Mouse (Mus musculus) stomach, postnatal 0 days (tissue): ENCODE results near the gene Herc2. TPM values are rescaled to one million over a fixed set of nuclear protein-coding genes. Genes with fewer than 3 reads are reported as not detected.

Source experiments
- ATAC-seq: fragments of 200-750 bp; cut with Nextera tagmentation; 2 replicates; pipeline ENCODE4 v1.8.0; 2017; ENCODE audit not compliant: low FRiP score, low TSS enrichment
- DNase-seq: peaks from one replicate; pipeline ENCODE4 v3.0.0-alpha.2; 2016; ENCODE audit warnings: low spot score
- H3K27ac ChIP-seq: fragments of 300-500 bp; sonication (generic); replicated peaks from 2 replicates; pipeline ENCODE4 v1.5.1; 2014; ENCODE audit warnings: mild to moderate bottlenecking, control low read depth
- H3K27me3 ChIP-seq: fragments of 300-500 bp; sonication (generic); 2 replicates; pipeline ENCODE4 v1.6.1; 2014; ENCODE audit warnings: low read length; ENCODE audit not compliant: control insufficient read depth, insufficient read depth
- H3K36me3 ChIP-seq: fragments of 300-500 bp; sonication (generic); 2 replicates; pipeline ENCODE4 v1.6.1; 2014; ENCODE audit warnings: low read length, mixed read lengths; ENCODE audit not compliant: control insufficient read depth, insufficient read depth
- H3K4me1 ChIP-seq: fragments of 300-500 bp; sonication (generic); replicated peaks from 2 replicates; pipeline ENCODE4 v1.6.1; 2014; ENCODE audit warnings: antibody characterized with exemption; ENCODE audit not compliant: control insufficient read depth, insufficient read depth
- H3K4me2 ChIP-seq: fragments of 300-500 bp; sonication (generic); replicated peaks from 2 replicates; pipeline ENCODE4 v1.6.1; 2014; ENCODE audit warnings: low read depth, mild to moderate bottlenecking, control low read depth, moderate library complexity
- H3K4me3 ChIP-seq: fragments of 300-500 bp; sonication (generic); 2 replicates; pipeline ENCODE4 v1.5.1; 2014; ENCODE audit warnings: low read depth, low read length, control low read depth
- H3K9ac ChIP-seq: fragments of 300-500 bp; sonication (generic); 2 replicates; pipeline ENCODE4 v1.6.1; 2014; ENCODE audit warnings: mild to moderate bottlenecking, low read length, control low read depth, mixed read lengths
- H3K9me3 ChIP-seq: fragments of 300-500 bp; sonication (generic); 2 replicates; pipeline ENCODE4 v1.6.1; 2016; ENCODE audit warnings: low read length; ENCODE audit not compliant: control insufficient read depth
- CTCF ChIP-seq: IDR thresholded peaks from 2 replicates; pipeline ENCODE4 v1.5.1; 2016; ENCODE audit warnings: antibody characterized with exemption, low read depth, mild to moderate bottlenecking, moderate library complexity
- EP300 ChIP-seq: optimal IDR thresholded peaks from 2 replicates; pipeline ENCODE3; 2016; ENCODE audit warnings: antibody characterized with exemption
- WGBS: fragments of 180-500 bp; shearing (Covaris S2); extraction: QIAGEN DNeasy Blood & Tissue Kit; methylation state at CpG from one replicate; pipeline ENCODE4 v1.1.7; 2014; 5-methylcytosine and 5-hydroxymethylcytosine counted together
- polyA plus RNA-seq: library from polyadenylated mRNA; unstranded; fragments of >200 nt; fragmentation: Nextera tagmentation; extraction: Ambion mirVana; gene quantifications from 2 replicates; pipeline ENCODE4 v1.2.1, GENCODE M21; 2015

Herc2 gene
- polyA plus RNA-seq, 1 experiment from 2014 or later = 11.9 TPM

DNA sequence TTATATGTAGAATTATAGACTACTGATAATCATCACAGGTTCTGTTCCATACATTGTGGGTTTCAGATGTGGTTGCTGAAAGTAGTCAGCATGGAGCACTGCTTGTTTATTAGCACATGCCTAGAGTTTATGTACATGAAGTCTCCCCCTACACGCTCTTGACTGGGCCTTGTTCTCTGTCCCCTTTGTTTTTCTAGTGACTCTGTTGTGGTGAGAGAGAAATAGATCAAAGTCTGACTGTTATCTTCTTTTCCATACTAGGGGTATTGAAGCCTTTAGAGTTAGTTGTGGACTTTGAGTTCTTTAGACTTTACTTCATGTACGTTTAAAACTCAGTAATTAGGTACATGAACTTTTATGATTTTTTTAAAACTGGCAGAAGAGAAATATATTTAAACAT is 33.0 kb downstream of the Herc2 start:
- H3K9ac ChIP-seq = no peak overlapping the region
- H3K4me1 ChIP-seq = no peaks in the 10 kb centered on the region
- H3K36me3 ChIP-seq = peaks cover 4% of the 10 kb centered on the region; the same call in 1 of the 2 replicates
- H3K27me3 ChIP-seq = no peaks in the 10 kb centered on the region
- WGBS = 67% methylated on average over 2 of the region's 2 CpGs
- no peak overlapping the region for H3K27ac ChIP-seq
- no peak for ATAC-seq
- no peak overlapping the region for H3K4me3 ChIP-seq
- no peaks in the 10 kb centered on the region for H3K9me3 ChIP-seq
- no peak for DNase-seq
- TF ChIP-seq CTCF = no peak
- TF ChIP-seq EP300 = no peak
- H3K4me2 ChIP-seq = no peak overlapping the region

DNA sequence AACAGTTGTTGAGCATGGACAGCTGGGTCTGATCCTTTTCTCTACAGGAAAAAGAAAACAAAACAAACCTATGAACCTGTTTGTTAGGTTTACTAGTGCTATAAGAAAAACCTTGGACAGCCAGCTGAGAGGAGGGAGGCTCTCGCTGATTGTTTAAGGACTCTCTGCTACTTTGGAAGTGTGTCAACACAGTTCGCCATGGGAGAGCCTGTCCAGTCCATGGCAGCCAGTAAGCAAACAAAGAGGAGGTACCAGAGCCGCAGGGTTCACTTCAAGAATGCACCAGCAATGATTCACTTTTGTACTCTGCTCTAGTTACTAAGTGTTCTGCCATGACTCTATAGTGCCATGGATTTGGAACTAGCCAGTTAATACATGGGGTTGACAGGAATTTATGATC is 39.1 kb downstream of the Herc2 start:
- Histone ChIP-seq H3K4me2 (no peak overlapping the region), H3K27me3 (no peaks in the 10 kb centered on the region), H3K27ac (no peak overlapping the region), H3K4me1 (no peaks in the 10 kb centered on the region), H3K9me3 (no peaks in the 10 kb centered on the region), H3K9ac (no peak overlapping the region), H3K4me3 (no peak overlapping the region), H3K36me3 (peaks cover 18% of the 10 kb centered on the region)
- TF ChIP-seq CTCF (no peak), EP300 (no peak)
- WGBS = 48% methylated on average over 3 of the region's 3 CpGs
- DNase-seq (peak; percentile 40), ATAC-seq (peak; percentile 89)

DNA sequence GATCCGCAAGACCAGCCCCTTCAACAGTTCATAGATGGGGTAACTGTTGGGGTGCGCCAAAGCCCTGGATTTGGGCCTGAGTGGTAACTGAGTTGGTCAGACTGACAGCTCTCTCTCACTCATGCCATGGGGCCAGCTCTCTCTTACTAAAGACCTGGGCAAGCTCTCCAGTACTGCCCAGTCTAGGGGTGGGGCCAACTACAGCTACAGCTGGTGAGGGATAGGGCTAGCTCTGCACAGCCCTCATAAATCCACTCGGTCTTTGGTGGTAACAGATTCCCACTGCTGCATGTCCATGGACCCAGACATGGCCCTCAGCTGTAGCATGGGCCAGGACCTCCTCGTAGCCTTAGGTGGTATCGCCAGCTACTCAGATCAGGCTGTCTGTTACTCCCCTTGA is 41.4 kb downstream of the Herc2 start:
- peaks cover 16% of the 10 kb centered on the region for H3K36me3 ChIP-seq
- ATAC-seq = no peak
- 95% methylated on average over 5 of the region's 5 CpGs for WGBS

DNA sequence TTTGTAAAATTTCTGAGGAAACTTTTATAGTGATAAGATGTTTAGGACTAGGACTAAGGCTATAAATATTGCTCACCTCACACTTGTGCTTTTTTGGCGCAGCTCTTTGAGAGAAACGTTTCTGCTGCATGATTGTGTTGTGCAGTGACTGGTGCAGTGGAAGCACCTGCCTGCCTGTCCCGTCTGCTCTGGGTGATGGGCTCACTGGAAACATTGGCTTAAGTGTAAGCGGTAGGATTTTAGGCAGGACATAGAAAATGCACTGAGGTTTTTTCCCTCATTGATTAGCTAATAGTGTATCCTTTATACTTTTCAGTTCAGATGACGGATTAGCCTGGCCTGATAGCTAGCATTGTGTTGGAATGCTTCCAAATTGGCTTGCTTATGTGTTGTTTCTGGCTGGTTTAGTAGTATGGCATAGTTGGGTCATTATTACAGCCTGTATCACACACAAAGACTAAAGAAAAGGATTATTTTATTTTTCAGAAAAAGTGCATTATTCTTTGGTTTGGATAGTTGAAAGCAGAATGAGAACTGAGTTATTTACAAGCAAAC is 52.4 kb downstream of the Herc2 start:
- no peak for DNase-seq
- ATAC-seq = no peak
- no peak overlapping the region for H3K9ac ChIP-seq
- no peaks in the 10 kb centered on the region for H3K9me3 ChIP-seq
- no peaks in the 10 kb centered on the region for H3K4me1 ChIP-seq
- no peak overlapping the region for H3K4me3 ChIP-seq
- H3K27ac ChIP-seq = no peak overlapping the region
- H3K4me2 ChIP-seq = no peak overlapping the region
- H3K27me3 ChIP-seq = no peaks in the 10 kb centered on the region
- peaks cover 25% of the 10 kb centered on the region for H3K36me3 ChIP-seq
- WGBS = 74% methylated on average over 5 of the region's 5 CpGs
- TF ChIP-seq EP300 = no peak
- TF ChIP-seq CTCF = no peak

More for the DNA sequence above, 41.4 kb downstream of the Herc2 start:
- no peak overlapping the region for H3K27ac ChIP-seq
- no peaks in the 10 kb centered on the region for H3K4me1 ChIP-seq
- H3K9me3 ChIP-seq = no peaks in the 10 kb centered on the region
- no peak overlapping the region for H3K4me3 ChIP-seq
- H3K9ac ChIP-seq = no peak overlapping the region
- H3K4me2 ChIP-seq = no peak overlapping the region
- TF ChIP-seq EP300 = no peak
- no peak for TF ChIP-seq CTCF
- no peak for DNase-seq
- no peaks in the 10 kb centered on the region for H3K27me3 ChIP-seq

DNA sequence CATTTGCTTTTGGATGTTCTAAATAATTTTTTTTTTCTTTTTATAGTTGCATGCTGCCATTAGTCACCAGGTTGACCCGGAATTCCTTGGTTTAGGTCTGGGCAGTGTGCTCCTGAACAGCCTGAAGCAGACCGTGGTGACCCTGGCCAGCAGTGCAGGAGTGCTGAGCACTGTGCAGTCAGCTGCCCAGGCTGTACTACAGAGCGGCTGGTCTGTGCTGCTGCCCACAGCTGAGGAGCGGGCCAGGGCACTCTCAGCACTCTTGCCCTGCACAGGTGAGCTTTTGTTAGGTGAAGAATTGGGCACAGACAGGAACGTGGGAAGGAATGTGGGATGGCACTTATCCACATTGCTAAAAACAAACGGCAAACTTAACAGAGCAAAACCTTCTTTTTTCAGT is 63.0 kb downstream of the Herc2 start:
- Histone ChIP-seq H3K4me3 (no peak overlapping the region), H3K4me2 (no peak overlapping the region), H3K36me3 (peaks cover 7% of the 10 kb centered on the region; the same call in 1 of the 2 replicates), H3K4me1 (no peaks in the 10 kb centered on the region), H3K27ac (no peak overlapping the region), H3K9me3 (no peaks in the 10 kb centered on the region), H3K9ac (no peak overlapping the region), H3K27me3 (no peaks in the 10 kb centered on the region)
- DNase-seq (no peak), ATAC-seq (no peak)
- WGBS = 93% methylated on average over 6 of the region's 6 CpGs
- no peak for TF ChIP-seq EP300
- no peak for TF ChIP-seq CTCF

DNA sequence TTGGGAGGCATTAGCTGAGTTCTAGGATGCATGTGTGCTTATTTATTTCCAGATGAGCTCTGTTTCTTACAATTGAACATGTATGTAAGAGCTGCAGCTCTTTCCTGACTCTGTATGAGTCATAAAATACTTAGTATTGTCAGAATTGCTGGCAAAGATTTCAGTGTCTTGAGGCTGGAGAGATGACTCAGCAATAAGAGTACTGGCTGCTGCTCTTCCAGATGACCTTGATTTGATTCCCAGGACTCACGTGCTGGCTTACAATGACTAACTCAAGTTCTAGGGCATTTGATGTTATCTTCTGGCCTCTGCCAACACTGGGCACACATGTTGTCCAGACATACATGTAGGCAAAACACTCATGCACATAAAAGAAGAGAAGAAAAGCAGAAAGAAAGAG is 64.2 kb downstream of the Herc2 start:
- Histone ChIP-seq H3K9ac (no peak overlapping the region), H3K4me2 (no peak overlapping the region), H3K36me3 (peaks cover 4% of the 10 kb centered on the region; the same call in 1 of the 2 replicates), H3K4me1 (no peaks in the 10 kb centered on the region), H3K9me3 (no peaks in the 10 kb centered on the region), H3K4me3 (no peak overlapping the region), H3K27me3 (no peaks in the 10 kb centered on the region), H3K27ac (no peak overlapping the region)
- TF ChIP-seq CTCF = no peak
- TF ChIP-seq EP300 = no peak
- peak; percentile 24; the same call in 1 of the 2 replicates for ATAC-seq
- no peak for DNase-seq
- 43% methylated on average over 1 of the region's 1 CpGs for WGBS
